Mouse (Mus musculus) central nervous system, embryonic 18 days (tissue): ENCODE data around the gene C1qa. TPM values are rescaled to one million over a fixed set of nuclear protein-coding genes. Genes with fewer than 3 reads are reported as not detected.

Experiments
- polyA plus RNA-seq: library from polyadenylated mRNA; depleted of rRNA; stranded (reverse); fragments of >200 nt; gene quantifications from 2 replicates; pipeline ENCODE4 v1.2.3, GENCODE M21; 2012; rRNA removed

Gene C1qa
- 18.5 and 18.9 TPM in 2 replicates for polyA plus RNA-seq

DNA sequence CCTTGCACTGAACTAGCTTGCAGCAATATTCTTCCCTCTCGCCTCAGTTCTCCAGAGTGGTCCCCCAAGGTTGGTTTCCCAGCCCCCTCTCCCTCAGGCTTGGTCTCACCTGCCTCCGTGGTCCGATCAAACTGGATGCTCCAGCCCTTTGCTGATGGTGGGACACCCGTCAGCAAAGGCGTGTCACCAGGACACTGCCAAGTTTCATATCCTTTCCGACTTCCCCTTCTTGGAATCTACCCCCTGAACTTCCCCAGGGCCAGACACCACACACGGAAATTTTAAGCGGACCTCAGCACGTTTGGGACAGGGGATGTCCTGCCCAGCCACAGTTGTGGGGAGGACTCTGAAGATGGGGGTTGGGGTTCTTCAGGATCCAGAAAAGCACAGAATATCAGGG lies at the start of gene C1qa:
Gene C1qa (minus strand): TSS at position 167 of the 400 bp plus-strand sequence.

DNA sequence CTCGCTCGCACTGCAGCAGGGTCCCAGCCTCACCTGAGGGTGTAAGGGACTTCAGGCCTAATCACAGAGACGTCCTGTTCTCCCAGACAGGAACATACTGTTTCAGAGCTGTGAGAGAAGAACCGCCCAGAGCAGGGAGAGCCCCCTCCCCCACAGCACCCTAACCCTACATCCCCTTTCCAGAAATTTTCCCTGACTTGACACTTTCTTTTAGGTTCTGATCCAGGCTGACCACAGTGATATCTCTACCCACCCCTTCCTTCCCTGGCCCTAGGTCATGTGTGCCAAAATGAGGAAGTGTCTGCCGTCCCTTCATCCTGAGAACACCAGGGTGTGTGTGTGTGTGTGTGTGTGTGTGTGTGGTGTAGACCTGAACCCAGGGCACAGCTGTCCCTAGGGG lies 5.8 kb downstream of the C1qa start, which contains the start of gene C1qc:
Gene C1qc (minus strand): TSS at position 255 of the 400 bp plus-strand sequence.

DNA sequence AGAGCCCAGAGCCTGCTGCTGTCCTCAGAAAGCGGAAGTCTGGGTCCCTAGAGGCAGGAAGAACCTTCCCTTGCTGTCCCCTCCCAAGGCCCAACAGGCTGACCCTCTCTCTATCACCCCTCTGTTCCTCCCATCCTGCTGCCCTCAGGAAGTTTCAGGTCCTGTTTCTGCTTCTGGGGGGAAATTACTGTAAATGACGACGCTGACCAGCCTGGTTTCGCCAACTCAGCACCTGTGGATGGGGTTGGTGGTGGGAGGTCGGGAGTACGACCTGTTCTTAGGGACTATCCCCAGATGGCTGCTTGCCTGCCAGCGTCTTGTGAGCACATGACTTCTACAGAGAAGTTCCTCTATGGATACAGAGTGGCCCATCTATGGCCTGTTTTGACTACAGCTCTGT lies 12.5 kb downstream of the C1qa start, which contains the start of gene C1qb:
Gene C1qb (minus strand): TSS at position 87 of the 400 bp plus-strand sequence.

Other genes starting within 250 kb of the C1qa start
- gene Ephb2, start 62.8 kb downstream of the C1qa start, polyA plus RNA-seq = 60.0 and 61.0 TPM in 2 replicates
- 30.8 TPM in 2 replicates for gene C1qb, start 12.6 kb downstream of the C1qa start, polyA plus RNA-seq
- 20.6 and 24.0 TPM in 2 replicates for gene C1qc, start 5.7 kb downstream of the C1qa start, polyA plus RNA-seq
- 33.6 and 34.9 TPM in 2 replicates for gene Epha8, start 58.0 kb upstream of the C1qa start, polyA plus RNA-seq
- 5.5 and 6.8 TPM in 2 replicates for gene Zbtb40, start 150.0 kb upstream of the C1qa start, polyA plus RNA-seq